Mouse (Mus musculus) forebrain, embryonic 10.5 days (tissue): Measurements from ENCODE around the gene Mdfic. TPM values are rescaled to one million over a fixed set of nuclear protein-coding genes. Genes with fewer than 3 reads are reported as not detected.
"Not testable (repeated sequence)": the region's sequence is repeated elsewhere in the genome, so short reads cannot be mapped to it uniquely, and the experiment has no call there.

Experiments
- DNase-seq: peaks from one replicate; pipeline ENCODE4 v3.0.0-alpha.2; 2017; ENCODE audit warnings: low spot score; ENCODE audit errors: extremely low spot score
- H3K27ac ChIP-seq: fragments of 300-500 bp; sonication (generic); 2 replicates; pipeline ENCODE4 v1.5.1; 2016; ENCODE audit warnings: mild to moderate bottlenecking
- H3K27me3 ChIP-seq: fragments of 300-500 bp; sonication (generic); 2 replicates; pipeline ENCODE4 v1.6.1; 2016; ENCODE audit warnings: mild to moderate bottlenecking; ENCODE audit not compliant: poor library complexity, severe bottlenecking
- H3K36me3 ChIP-seq: fragments of 300-500 bp; sonication (generic); replicated peaks from 2 replicates; pipeline ENCODE4 v1.6.1; 2016; ENCODE audit warnings: mild to moderate bottlenecking, moderate library complexity
- H3K4me1 ChIP-seq: fragments of 300-500 bp; sonication (generic); 2 replicates; pipeline ENCODE4 v1.6.1; 2016
- H3K4me3 ChIP-seq: fragments of 300-500 bp; sonication (generic); 2 replicates; pipeline ENCODE4 v1.5.1; 2016; ENCODE audit warnings: mild to moderate bottlenecking, moderate library complexity
- H3K9me3 ChIP-seq: fragments of 300-500 bp; sonication (generic); 2 replicates; pipeline ENCODE4 v1.6.1; 2016; ENCODE audit warnings: mild to moderate bottlenecking, moderate library complexity
- WGBS: fragments of 180-500 bp; shearing (Covaris S2); methylation state at CpG from one replicate; pipeline ENCODE4 v1.1.7; 2016; 5-methylcytosine and 5-hydroxymethylcytosine counted together
- polyA plus RNA-seq: library from polyadenylated mRNA; unstranded; fragments of >200 nt; fragmentation: Nextera tagmentation; extraction: Ambion mirVana; gene quantifications from 2 replicates; pipeline ENCODE4 v1.2.1, GENCODE M21; 2016

Gene Mdfic
- 3.3 TPM in 2 replicates for polyA plus RNA-seq

DNA sequence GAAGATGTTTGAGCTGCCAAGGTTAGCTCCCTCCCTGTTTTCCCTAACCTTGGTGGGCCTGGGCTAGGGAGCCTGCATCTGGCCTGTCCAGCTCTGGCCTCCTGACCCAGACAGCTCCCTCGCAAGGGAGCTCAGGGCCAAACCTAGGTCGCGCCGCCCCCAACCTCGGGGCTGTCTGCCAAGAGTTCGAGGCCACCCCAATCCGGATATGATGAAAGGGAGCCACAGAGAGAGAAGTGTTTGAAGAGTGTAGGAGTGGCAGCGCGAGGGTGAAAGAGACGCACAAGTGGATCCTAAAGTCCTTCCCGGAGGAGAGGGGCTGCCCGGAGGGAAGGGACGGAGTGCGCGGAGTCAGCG lies at the start of gene Mdfic:
TSS of gene Mdfic (plus strand) at position 201 of the 357 bp plus-strand sequence.
- Histone ChIP-seq H3K27me3 (peaks cover 7% of the 10 kb centered on the region; the same call in 1 of the 2 replicates), H3K27ac (peak within 1 kb of the TSS; percentile 94), H3K9me3 (no peaks in the 10 kb centered on the region), H3K4me3 (peak within 1 kb of the TSS; percentile 76), H3K4me1 (peaks cover 18% of the 10 kb centered on the region), H3K36me3 (no peaks in the 10 kb centered on the region)
- peak; percentile 38 for DNase-seq
- WGBS = 1% methylated on average over 16 of the region's 16 CpGs

DNA sequence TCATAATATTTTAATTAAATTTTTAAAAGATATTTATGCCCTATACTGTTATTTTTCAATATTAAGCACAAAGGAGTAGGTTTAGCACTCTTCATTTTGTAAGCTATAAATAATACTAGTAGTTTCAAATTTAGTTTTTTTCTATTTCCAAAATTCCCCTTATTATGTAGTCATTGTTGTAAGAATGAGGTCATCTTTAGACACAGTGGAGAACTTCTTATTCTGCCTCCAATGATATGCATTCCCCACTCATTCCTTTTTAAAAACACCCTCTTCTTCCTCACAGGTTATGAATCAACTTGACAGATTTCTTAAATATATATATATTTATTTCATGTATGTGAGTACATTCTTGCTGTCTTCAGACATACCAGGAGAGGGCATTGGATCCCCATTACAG lies 49.1 kb upstream of the Mdfic start:
- no peaks in the 10 kb centered on the region for H3K27me3 ChIP-seq
- no peaks in the 10 kb centered on the region for H3K36me3 ChIP-seq
- 0 out of 2 replicates have a peak, but pooled peaks cover 3% of the 10 kb centered on the region for H3K9me3 ChIP-seq
- no peak overlapping the region for H3K27ac ChIP-seq
- H3K4me3 ChIP-seq = no peak overlapping the region
- no peaks in the 10 kb centered on the region for H3K4me1 ChIP-seq
- DNase-seq = no peak

DNA sequence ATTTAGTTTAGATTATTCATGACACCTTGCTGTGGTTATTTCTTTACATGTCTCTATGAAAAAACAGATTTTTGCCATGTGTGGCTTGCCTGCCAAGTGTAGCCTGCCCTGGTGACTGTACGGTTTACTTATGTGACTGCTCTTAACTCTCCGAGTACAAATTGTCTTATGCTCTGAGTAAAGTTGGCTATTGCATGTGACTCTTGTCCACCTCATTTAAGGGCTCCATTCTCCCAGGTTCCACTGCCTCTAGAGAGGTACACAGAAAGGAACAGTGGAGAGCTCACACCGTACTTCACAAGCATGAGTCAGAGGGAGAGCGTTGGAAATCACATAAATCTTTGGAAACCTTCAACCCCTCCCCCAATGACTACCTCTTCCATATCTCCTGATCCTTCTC lies 10.4 kb upstream of the Mdfic start:
- WGBS = 93% methylated on average over 4 of the region's 4 CpGs
- Histone ChIP-seq H3K36me3 (no peaks in the 10 kb centered on the region), H3K27me3 (no peaks in the 10 kb centered on the region), H3K27ac (no peak overlapping the region), H3K4me3 (no peak overlapping the region), H3K4me1 (peaks cover 8% of the 10 kb centered on the region), H3K9me3 (no peaks in the 10 kb centered on the region)
- DNase-seq = no peak

DNA sequence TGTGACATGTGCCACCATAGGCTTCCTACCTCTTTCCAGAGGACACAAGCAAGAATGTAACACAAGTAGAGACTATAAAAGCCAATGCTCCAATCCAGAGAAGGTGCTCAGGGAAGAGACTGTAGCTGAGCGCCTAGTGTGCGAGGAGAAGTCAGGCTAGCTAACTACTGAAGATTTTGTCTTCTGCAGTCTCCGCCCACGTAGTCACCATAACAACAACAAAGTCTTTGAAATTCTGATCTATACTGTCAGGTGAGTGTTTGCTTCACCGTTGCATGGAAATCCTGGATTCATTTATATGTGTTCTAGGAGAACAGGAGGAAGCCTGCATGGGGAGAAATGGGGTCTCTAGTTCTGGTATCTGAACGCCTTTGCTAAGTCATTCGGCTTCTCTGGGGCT lies 9.8 kb upstream of the Mdfic start:
- 86% methylated on average over 7 of the region's 7 CpGs for WGBS
- Histone ChIP-seq H3K27ac (no peak overlapping the region), H3K4me1 (peaks cover 8% of the 10 kb centered on the region), H3K36me3 (no peaks in the 10 kb centered on the region), H3K4me3 (no peak overlapping the region), H3K27me3 (no peaks in the 10 kb centered on the region), H3K9me3 (no peaks in the 10 kb centered on the region)
- no peak for DNase-seq

DNA sequence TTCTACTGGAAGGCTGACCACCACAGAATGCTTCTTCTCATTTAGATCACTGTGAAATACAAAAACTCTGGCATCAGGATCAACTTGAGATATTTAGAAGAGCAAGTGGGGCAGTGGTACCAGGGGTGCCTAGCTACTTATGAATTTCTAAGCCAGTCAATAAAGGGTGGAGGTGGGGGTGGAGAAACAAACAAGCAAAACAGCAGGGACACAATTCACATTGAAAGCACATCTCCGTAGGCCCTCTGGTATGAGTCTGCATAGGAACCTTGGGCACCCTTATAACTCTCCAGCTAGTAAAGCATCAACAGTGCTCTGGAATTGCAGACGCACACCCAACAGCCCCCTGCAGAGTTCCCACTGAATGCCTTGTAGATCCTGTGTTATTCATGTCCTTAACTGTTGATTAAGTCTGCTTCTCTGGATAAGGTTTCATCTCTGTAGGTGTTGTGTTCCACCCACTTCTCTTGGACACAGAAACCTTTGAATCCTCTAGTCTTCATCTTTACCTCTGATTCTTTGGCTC lies 7.5 kb upstream of the Mdfic start:
- WGBS = 17% methylated on average over 2 of the region's 2 CpGs
- Histone ChIP-seq H3K27me3 (no peaks in the 10 kb centered on the region), H3K36me3 (no peaks in the 10 kb centered on the region), H3K9me3 (no peaks in the 10 kb centered on the region), H3K27ac (no peak overlapping the region), H3K4me1 (peaks cover 8% of the 10 kb centered on the region), H3K4me3 (no peak overlapping the region)
- DNase-seq = no peak

DNA sequence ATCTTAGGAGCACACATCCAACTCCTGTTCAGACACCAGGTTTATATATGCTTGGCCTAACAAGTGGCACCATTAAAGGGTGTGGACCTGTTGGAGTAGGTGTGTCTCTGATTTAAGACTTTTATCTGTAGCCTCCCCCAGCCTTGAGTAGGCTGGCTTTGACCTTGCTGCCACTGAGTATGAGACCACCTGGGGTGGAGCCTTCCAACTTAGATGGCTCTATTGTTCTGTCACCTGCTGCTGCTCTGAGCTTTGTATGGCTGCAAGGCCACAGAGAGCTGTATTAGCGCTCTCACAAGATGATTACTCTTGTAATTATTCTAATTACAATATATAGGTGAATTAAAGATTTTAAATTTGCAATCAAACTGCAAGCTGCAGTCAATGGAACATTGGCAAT lies 6.4 kb upstream of the Mdfic start:
- not testable (repeated sequence) for H3K4me3 ChIP-seq, H3K4me1 ChIP-seq, H3K27ac ChIP-seq, H3K9me3 ChIP-seq, H3K27me3 ChIP-seq, H3K36me3 ChIP-seq, DNase-seq
- 78% methylated on average over 1 of the region's 1 CpGs for WGBS

DNA sequence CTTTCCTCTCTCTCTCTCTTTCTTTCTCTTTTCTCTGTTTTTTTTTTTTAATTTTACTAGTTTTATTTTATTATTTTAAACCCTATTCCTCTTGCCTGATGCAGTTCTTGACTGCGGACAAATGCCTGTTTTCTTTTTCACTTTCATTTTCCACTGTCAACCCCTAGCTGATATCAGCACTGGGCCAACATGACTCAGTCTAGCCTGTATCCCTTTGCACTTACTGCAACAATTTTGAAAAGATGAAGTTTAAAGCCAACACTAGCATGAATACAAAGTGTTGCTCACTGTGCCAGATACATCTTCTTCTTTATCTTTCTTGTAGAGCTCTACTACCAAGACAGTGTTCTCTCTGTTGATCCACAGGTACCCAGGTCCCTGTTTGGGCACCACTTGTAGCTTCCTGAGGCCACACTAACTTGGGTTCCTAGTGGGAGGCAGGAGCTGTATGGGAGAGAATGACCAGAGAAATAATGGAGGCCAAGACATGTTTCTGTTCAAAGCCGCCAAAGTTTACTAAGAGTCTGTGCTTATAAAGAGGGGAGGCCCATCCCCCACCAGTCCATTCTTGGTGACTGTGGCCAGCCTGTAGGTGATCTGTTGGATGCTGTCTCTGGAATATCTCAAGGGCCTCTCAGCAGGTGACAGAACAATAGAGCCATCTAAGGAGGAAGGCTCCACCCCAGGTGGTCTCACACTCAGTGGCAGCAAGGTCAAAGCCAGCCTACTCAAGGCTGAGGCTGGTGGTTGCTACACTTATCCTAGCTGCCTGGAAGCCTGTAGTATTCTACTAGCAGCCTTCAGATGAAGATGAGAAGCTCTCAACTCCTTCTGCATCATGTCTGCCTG lies 5.2 kb upstream of the Mdfic start:
- peaks cover 7% of the 10 kb centered on the region; the same call in 1 of the 2 replicates for H3K27me3 ChIP-seq
- no peak for DNase-seq
- 91% methylated on average over 2 of the region's 2 CpGs for WGBS
- no peak overlapping the region for H3K27ac ChIP-seq
- H3K4me3 ChIP-seq = no peak overlapping the region
- H3K36me3 ChIP-seq = no peaks in the 10 kb centered on the region
- H3K4me1 ChIP-seq = peaks cover 8% of the 10 kb centered on the region
- H3K9me3 ChIP-seq = no peaks in the 10 kb centered on the region

DNA sequence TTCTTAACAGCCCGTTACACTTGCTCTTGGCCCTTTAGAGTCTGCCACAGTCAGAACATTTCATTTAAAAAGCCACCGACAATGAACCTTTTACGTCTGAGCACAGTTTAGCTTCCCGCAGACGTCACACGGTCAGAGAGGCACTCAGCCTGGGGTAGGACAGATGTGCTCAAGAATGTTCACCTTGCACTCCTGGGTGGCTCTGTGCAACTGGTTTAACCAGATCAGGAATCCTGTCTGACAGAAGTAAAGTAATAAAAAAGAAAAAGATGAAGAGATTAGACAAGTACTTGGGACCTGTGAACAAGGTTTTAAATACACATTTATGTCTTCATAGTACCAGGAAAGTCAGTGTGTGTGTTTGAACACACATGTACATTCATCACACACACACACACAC lies 542 bp upstream of the Mdfic start:
- WGBS = 66% methylated on average over 6 of the region's 6 CpGs

DNA sequence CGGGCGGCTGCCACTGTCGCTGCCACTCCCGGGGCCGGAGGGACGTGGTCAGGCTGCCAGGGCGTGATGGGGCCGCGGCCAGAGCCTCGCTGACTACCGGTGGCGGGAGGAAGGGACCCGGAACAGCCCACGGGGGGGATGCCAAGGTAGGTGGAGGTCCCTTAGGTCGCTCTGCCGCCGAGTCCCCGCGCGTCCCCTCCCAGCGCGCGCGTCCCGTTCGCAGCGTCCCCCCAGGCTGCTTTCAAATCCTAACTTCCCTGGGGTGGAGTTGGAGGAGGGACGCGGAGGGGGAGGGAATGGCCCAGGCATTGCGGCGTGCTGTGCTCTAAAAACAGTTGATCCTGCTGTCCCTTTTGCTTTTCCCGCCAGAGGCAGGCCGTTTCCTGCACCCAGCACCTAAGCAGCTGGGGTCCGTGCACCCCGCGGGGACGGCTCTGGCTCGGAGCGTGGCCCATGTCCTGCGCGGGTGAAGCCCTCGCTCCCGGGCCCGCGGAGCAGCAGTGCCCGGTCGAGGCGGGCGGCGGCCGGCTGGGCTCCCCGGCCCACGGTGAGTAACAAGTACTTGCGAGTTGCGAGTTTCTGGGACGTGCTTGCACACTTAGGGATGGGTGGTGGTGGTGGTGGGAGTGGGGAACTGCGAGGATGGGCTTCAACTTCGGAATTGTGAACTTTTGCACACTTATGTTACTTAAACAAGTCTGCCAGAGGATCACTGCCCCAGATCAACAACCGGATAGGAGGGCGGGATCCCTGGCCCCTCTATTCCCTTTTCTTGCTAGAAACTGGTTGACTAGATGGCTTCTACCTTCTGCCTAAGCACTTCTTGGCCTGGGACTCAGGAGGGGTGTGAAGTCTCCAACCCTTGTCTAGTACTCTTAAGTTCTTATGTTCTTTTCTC lies 606 bp downstream of the Mdfic start:
- Histone ChIP-seq H3K9me3 (no peaks in the 10 kb centered on the region), H3K27ac (peak overlapping the region; percentile 94), H3K27me3 (peaks cover 7% of the 10 kb centered on the region; the same call in 1 of the 2 replicates), H3K4me1 (peaks cover 18% of the 10 kb centered on the region), H3K36me3 (no peaks in the 10 kb centered on the region), H3K4me3 (peak overlapping the region; percentile 76)
- peak; percentile 60 for DNase-seq
- 1% methylated on average over 60 of the region's 60 CpGs for WGBS

More for the DNA sequence above, 542 bp upstream of the Mdfic start:
- Histone ChIP-seq H3K4me1 (peaks cover 18% of the 10 kb centered on the region), H3K27ac (no peak overlapping the region), H3K27me3 (peaks cover 7% of the 10 kb centered on the region; the same call in 1 of the 2 replicates), H3K9me3 (no peaks in the 10 kb centered on the region), H3K36me3 (no peaks in the 10 kb centered on the region), H3K4me3 (no peak overlapping the region)
- no peak for DNase-seq

DNA sequence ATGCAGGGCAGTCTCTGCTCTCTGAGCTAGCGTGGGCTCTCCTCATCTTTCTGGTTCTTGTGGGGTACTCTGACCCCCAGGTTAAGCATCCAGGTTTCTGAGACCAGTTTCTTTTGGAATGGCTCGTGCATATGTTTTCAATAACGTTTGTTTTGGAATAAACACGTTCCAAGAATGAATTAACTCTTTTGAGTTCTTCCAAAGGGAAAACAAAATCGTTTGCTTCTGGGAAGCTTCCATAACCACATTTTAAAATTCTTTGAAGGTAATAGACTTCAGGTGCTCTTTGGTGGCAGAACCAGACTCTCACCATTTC lies 1.2 kb downstream of the Mdfic start:
- DNase-seq = no peak
- no peaks in the 10 kb centered on the region for H3K36me3 ChIP-seq
- H3K4me3 ChIP-seq = peak overlapping the region; percentile 76
- 34% methylated on average over 5 of the region's 5 CpGs for WGBS
- no peaks in the 10 kb centered on the region for H3K9me3 ChIP-seq
- H3K27ac ChIP-seq = peak overlapping the region; percentile 94
- peaks cover 18% of the 10 kb centered on the region for H3K4me1 ChIP-seq
- H3K27me3 ChIP-seq = peaks cover 7% of the 10 kb centered on the region; the same call in 1 of the 2 replicates

DNA sequence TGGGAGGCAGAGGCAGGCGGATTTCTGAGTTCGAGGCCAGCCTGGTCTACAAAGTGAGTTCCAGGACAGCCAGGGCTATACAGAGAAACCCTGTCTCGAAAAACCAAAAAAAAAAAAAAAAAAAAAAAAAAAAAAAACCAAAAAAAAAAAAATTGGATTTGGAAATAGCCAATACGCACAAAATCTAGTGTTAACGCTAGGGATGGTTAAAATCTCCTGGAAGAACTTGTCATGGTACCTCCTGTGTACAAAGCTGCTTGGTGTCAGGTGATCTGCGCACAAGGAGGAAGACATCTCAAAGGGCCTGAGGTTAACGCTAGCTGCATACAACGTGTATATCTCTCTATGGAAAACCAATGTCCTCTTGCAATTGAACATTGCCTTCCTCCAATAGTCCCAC lies 2.2 kb downstream of the Mdfic start:
- not testable (repeated sequence) for H3K4me3 ChIP-seq, H3K27ac ChIP-seq, DNase-seq, H3K27me3 ChIP-seq, H3K36me3 ChIP-seq, H3K9me3 ChIP-seq
- H3K4me1 ChIP-seq = peaks cover 18% of the 10 kb centered on the region
- WGBS = 93% methylated on average over 7 of the region's 8 CpGs

DNA sequence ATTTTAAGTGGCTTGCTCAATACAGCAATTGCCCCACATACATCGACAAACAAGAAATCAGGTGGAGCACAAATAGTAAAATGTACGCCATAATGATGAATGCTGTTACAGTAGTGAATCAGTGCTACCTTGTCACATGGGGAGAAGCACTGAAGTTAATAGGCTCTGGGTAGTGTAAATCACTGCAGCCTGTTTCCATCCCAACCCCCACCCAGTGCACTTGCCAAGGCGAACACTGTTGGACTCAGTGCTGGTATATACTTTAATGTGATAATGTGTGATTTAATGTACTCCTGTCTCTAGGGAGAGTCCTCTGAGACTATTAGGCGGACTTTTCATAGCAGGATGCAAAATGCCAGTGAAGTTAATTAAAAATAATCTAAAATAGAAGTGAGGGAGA lies 3.8 kb downstream of the Mdfic start:
- Histone ChIP-seq H3K27ac (no peak overlapping the region), H3K27me3 (no peaks in the 10 kb centered on the region), H3K9me3 (no peaks in the 10 kb centered on the region), H3K4me1 (peaks cover 18% of the 10 kb centered on the region), H3K36me3 (no peaks in the 10 kb centered on the region), H3K4me3 (no peak overlapping the region)
- DNase-seq = no peak
- WGBS = 91% methylated on average over 4 of the region's 4 CpGs

DNA sequence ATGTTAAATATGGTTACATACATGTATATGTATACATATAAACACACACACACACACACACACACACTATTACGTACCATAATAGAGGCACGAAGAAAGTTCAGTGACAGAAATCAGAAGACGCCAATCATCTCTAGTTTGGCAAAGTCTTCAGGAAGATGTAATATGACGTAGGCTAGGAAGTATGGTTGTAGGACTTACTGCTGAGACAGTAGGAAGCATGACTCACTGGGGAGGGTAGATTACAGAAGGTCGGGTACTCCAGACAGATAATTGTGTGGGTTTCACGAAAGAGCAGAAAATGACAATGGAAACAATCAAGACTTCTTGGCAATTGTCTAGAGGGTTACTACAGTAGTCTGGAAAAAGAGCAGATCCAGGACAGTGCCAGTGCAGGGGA lies 6.0 kb downstream of the Mdfic start:
- no peaks in the 10 kb centered on the region for H3K36me3 ChIP-seq
- WGBS = 89% methylated on average over 6 of the region's 6 CpGs
- H3K4me3 ChIP-seq = no peak overlapping the region
- no peaks in the 10 kb centered on the region for H3K9me3 ChIP-seq
- H3K27ac ChIP-seq = no peak overlapping the region
- peaks cover 6% of the 10 kb centered on the region for H3K4me1 ChIP-seq
- no peak for DNase-seq
- H3K27me3 ChIP-seq = no peaks in the 10 kb centered on the region
